Mouse (Mus musculus): ENCODE measurements around the gene Fbn1. TPM values are rescaled to one million over a fixed set of nuclear protein-coding genes. Genes with fewer than 3 reads are reported as not detected.

Gene Fbn1
- total RNA-seq, 2 experiments from 2014 or later = 12.8 to 35.3 TPM

DNA sequence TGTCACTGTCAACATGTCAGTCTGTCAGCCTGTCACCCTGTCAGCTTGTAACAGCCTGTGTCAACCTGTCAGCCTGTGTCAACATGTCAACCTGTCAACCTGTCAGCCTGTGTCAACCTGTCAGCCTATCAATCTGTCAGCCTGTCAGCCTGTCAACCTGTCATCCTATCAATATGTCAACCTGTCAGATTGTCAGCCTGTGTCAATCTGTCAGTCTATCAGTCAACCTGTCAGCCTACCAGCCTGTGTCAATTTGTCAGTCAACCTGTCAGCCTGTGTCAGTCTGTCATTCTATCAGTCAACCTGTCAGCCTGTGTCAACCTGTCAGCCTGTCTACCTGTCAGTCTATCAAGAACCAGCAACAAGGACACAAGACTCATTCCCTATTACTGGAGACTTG is 6.3 kb downstream of the Fbn1 start:
- no peak for DNase-seq (ENCODE audit: low spot score in 2 of 2)

DNA sequence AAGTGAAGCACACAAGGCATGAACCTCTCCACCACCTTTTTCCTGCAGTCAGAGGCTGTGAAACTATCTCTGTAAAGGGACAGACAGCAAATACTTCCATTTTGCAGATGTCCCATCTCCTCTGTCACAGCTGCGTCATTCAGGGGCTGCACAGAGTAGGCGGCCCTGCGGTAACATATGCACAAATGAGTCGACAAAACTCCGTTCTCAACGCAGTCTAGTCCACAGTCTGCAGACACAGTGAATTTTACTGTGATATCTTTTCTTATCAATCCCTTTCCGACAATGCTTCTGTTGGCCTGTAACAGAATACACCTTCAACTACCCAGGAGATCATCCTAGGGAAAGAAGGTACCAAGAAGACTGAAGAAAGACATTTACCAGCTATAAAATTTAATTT is 9.6 kb downstream of the Fbn1 start:
- no peak for DNase-seq (ENCODE audit: low spot score in 2 of 2)

DNA sequence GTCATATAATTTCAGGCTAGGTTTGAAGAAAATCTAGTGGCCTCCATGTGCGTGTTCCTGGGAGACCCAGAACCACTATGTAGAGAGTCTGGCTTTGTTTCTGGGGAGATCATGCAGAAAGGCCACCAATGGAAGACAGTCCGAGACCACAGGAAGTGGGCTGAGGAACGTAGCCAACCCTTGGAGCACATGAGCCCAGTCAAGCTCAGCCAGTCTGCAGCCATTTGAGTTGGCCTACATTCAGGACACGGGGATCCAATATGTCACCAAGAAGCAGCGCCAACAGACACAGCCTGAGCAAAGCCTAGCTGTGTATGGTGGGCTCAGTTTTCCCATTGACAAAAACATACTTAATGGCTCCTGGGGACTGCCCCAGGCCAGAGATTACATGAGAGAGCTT is 11.1 kb downstream of the Fbn1 start:
- no peak for DNase-seq (ENCODE audit: low spot score in 2 of 2)

DNA sequence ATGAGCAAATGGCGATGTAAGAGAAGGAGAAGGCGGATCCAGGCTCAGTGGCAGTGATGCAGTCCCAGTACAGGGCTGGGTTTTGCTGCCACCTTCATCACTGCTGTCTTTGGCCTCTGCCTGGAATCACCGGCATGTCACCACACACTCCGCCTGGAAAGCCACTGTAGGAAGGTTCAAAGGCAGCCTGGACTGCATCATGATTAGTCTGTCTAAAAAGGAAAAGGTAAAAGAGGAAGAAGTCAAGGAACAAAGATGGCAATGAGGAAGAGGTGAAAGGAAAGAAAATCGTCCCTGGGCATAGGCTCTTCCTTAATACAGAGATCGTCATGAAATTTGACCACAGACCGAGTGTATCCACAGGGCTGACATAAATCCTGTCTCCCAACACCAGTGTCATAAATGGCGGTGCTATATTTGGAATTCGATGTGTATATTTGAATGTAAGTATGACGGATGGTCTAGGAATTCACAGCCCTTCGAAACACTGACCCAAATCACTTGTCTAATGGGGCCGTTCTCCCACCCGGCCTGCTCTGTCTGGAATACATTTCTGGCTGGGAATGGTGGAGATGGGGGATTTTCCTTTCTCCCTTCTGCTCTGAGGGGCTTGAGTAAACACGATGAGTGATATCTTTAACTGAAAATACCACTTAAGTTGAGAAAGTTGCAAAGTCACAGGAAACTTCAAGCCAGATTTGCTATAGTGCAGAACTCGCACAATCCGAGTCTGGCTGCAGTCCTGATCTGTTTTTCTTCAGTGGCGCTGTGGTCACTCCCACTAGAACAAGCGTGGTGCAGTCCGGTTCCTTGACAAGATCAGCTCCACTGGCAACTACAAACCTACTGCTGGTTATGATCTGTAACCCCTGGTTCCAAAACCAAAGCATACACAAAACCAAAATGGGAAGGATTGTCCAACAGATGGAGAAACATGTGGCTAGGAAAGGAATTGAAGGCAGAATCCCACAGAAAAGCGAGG is 12.7 kb downstream of the Fbn1 start:
- no peak for DNase-seq (ENCODE audit: low spot score in 2 of 2)

DNA sequence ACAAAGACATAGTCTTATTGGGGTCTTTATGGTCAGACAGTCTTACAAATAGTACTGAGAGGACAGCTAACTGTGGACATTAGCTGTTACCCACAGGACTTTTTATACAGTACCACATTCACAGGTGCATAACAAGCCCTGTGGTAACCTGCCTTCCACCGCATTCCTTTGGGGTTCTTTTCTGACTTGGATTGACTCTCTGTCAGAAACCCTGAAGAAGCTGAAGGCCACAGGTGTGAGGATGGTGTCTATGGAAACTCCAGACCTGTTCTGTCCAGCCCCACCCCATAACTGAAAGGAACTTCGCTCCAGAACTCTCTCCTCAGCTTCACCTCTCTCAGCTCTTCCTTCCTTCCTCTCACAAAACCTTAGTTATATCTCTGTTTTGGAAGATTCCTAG is 13.5 kb downstream of the Fbn1 start:
- DNase-seq (ENCODE audit: low spot score in 2 of 2) = no peak

DNA sequence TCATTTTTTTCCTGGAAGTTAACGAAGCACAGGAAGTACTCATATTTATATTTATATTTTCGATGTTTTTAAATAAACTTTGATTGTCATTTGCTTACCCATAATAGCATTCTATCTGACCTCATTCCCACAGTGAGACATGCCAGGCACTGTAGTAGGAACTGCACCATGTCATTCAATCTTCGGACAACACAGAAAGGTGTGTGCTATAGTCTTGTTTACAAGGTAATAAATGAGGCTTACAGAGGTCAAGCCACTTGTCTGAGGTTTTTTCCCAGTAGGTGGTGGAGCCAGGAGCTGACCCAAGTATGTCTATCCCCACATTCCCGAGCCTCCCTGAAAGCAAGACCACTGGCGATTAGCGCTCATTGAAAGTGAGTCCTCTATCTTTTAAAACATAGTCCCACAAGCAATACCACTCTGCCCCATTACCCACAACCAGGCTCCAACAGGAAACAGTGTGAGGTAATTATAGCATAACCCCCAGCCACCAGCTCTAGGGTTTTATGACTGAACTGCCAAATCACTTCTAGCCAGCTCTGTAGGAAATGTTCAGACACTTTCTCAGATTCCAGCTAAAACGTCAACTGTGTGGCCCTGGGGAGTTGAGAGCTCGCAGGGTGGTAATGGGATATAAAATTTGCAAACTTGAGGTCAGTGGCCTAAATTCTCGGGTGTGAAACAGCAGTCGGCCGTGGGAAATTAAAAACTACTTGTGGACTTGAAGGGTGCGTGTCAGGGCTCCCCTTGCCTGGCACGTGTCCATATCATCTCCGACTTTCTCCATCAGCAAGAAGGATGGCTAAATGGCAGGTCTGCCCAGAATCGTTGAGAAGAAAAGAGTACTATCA is 15.5 kb downstream of the Fbn1 start:
- no peak for DNase-seq (ENCODE audit: low spot score in 2 of 2)

DNA sequence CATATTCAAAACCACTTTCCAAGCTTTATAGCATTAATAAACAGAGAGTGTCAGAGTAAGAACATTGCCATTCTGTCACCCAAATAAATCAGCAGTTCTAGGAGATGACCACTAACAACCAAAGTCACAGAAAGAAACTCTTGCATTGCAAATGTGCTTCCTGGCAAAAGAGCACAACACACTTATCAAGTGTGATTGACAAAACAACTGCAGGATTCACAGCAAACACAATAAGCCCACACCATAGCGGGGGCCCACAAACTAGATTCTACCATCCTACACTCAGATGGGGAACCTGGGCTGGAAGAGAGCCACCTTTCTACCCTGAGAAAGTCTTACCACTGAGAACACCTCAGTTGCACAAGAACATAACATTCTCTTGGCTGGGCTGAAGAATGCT is 17.8 kb downstream of the Fbn1 start:
- no peak for DNase-seq (ENCODE audit: low spot score in 2 of 2)

DNA sequence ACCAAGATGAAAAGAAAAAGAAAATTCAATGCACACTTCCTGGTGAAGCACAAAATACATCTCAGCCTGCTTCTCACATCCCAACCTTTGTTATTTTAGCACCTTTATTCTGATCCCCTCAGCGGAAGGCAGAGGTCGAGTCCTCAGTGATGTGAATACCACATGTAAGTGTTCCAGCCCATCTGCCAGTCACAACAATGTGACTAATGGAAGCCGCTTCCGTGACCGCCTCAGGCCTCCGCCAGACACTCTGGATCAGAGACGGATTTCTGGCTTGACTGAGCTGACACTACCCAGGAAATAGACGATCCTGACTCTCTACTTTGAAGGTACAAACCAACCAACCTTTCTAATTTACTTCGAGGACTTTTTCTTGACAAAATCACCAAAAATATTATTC is 22.9 kb downstream of the Fbn1 start:
- DNase-seq (ENCODE audit: low spot score in 2 of 2) = no peak

DNA sequence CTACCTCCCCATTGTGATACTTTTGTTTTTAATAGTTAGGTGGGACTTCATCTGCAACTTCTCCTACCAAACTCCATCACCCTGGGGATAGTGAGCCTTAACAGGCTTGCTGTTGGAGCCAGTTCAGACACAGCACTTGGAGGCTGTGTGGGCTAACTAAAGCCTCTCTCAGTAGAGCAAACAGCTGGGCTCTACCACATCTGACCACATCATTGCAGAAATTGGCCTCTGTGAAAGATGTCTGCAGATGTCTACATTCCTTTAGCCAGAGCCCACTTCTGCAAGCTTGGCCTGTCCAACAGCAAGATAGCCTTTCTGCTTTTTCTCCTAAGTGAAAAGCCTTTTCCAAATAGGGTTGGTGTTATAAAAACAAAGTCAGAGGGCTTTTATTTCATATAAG is 23.6 kb downstream of the Fbn1 start:
- DNase-seq (ENCODE audit: low spot score in 2 of 2) = no peak

DNA sequence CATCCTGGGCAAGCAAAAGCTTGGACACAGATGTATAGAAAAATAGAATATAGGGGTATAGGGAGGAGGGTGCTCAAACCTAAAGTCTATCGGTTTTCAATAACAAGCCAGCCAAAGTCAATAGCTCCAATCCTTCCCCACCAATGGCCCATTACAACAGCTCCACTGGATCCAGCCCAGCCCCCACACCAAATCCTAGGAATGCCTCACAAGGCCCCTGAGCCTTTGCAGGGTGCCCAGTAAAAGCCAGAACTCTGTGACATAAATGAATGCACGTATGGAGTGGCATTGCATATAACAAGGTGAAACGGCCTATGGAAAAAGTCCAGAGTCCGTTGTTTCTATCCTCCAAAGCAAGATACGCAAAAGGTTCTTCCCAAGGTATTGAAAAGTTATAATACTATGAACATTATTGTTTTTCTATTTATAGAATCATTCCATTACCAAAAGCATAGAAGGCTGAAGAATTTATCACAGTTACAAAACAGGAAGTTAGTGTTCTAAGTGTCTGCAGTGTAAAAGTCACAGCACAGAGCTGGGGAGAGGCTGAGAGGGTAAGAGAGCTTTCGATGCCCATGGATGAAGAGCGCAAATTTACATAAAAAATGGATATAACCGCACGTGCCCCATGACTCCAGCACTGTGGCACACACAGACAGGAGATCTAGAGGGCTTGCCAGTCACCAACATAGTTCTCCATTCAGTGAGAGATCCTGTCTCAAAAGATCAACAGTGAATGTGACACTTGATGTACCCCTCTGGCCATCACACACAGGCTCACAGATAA is 26.1 kb downstream of the Fbn1 start:
- DNase-seq (ENCODE audit: low spot score in 2 of 2) = no peak

DNA sequence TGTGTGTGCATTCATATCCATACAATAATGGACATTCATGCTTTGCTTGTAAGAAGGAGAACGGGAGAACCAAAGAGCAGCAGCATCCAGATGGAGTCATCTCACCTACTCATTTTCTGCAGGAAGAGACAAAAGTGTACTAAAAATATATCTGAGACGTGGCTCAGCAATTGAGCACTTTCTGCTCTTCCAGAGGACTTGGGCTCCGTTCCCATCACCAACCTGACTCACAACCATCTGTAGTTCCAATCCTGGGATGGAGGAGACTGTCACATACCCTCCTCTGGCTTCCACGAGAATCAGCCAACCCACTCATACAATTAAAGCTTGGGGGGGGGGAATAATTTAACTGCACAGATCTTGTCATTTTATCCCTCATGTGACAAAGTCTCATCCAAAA is 26.7 kb downstream of the Fbn1 start:
- DNase-seq (ENCODE audit: low spot score in 2 of 2) = no peak

DNA sequence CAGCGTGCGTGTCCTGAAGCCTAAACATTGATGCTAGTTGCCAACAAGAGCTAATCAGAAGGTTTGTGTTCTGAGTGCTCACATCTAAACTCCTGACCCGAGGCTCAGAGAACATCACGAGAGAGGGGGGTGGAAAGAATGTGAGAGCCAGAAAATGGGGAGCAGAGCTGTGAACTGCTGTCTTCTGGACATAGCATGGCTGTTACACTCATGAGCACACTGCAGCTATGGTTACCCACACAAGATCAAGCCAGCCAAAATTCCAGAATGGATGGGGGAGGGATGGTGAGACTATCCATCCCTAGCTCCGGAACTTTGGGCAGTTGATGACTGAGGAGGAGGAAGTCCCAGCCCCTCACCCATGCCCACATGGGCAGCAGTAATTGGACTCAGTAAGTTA is 27.7 kb downstream of the Fbn1 start:
- no peak for DNase-seq (ENCODE audit: low spot score in 2 of 2)

DNA sequence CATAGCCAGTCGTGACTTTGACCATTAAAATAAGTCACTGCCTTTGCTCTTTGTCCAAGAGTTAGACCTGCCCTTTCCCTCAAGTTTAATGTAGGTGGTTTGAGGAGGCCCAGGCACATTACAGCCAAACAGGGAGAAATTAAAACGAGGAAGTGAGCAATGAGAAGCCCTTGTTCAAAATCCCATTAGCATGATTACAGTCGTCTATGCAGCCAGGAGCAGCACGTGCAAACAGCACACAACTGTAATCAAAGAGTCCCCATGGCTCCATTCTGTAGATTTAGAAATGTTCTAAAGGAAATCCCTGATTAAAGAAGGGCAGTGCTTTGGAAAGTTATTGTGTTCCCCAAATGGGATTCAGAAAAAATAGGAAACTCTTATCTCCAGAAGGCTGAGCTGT is 29.1 kb downstream of the Fbn1 start:
- no peak for DNase-seq (ENCODE audit: low spot score in 2 of 2)

DNA sequence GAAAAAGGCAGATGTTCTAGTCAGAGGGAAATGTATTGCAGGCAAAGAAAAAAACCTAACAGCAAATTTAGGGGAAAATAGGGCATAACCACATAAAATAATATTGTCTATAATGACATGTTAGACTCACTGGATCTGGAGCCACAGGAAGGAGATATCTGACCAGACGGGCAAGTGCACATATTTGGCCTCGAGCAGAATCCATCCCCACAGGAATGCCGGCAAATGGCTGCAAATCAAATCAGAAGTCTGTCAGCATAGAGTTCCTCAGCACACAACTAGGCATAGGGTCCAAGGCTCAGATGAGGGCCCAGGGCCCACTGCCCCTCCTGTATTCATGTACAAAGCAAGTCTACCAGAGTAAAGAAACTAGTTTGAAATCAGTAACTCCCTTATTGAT is 30.4 kb downstream of the Fbn1 start:
- DNase-seq (ENCODE audit: low spot score in 2 of 2) = no peak

DNA sequence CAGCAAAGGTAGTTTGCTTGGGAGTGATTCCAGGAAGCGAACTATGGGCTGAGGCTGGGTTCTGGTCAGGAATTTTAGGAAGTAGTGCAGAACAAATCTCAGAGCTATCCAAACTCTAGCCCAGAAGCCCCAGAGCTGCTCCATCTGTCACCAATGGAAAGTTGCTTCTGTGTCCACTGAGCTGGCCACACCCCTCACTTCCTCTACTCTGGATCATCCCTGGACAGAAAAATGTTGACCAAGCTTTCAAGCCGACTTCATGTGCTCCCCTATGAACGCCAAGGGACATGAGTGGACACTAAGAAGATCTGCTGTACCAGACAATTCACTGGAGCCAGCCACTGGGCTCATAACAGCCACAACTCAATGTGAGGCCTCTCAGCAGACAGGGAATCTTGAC is 31.6 kb downstream of the Fbn1 start:
- no peak for DNase-seq (ENCODE audit: low spot score in 2 of 2)

DNA sequence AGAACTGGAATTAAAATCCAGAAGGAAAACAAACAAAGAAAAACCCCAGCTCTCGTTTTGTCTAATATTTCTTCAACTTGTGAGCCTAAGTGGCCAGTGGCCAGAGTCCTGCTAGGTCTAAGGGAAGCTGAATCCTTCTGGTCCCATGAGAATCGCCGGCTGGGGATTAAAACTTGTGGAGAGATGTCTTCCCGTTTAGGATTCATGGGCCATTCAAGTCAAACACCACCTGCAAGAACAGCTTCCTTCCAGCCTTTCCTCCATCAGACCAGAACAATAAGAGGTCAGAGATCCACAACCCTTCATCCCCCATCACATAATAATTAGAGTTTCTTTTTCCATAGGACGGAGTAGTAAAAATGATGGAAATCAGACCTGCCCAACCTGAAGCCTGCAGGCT is 33.1 kb downstream of the Fbn1 start:
- no peak for DNase-seq (ENCODE audit: low spot score in 2 of 2)

DNA sequence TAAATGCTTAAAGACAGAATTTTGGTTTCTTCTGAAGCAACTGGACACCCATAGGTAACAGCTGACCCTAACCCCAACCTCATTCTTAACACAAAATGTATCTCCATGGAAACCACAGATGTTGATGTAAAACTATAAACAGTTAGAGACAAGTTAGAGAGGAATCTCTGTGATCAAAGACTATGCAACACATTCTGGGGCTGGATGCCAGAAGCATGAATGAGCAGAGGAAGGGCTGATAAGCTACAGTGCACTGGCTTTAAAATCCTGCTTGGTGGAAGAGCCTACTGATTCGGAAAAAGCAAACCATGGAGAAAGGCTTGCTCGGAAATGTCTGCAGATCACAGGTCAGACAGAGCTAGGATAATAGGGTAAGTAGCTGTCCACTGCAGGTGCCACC is 34.6 kb downstream of the Fbn1 start:
- no peak for DNase-seq (ENCODE audit: low spot score in 2 of 2)

DNA sequence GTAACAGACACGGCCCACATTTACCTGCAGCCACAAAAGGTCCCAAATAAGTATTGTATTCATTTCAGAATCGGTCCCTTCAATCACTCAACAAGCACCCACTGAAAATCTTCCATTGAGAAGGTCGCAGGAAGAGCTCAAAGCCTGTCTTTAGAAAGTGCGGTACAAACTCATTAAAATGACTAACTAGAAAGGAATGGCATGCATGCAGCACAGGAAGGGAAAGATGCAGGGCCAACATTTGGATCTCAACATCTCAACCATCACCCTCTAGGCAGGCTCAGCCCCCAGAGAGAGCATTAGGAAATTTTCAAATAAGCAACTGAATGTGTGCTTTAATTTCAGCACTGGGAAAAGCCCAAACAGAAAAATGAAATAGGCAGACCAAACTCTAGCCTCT is 36.1 kb downstream of the Fbn1 start:
- no peak for DNase-seq (ENCODE audit: low spot score in 2 of 2)

DNA sequence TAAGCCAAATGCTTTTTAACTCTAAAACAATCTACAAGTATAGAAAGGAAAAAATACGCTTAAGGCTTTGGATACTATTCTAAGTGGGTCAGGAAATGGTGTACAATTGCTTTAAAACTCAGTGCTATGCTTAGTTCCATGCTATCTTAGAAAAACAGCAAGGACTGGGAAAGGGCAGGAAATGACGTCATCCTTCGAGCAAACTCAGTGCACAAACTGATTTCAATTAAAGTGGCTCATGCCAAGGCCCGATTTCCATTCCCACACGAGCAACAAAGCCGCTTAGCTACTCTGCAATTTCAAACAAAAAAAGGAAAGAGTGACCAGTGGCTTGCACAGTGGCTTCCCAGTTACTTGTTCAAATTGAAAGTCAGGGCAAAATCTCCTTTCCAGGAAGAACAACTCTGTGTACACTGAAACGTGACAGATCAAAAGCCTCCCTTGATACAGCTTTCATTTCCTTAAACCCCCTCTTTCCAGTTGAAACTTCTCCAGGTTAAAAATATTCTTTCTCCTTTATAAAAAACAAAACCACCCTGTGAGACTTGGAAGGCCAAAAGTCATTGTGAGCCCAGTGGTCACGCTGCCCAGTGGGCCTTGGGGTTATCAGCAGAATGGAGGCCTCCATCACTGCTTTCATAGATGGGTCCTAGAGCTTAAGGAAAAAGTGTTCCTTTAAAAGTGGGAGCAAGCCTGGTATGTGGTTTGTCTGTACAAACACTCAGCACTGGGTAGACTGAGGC is 37.1 kb downstream of the Fbn1 start:
- no peak for DNase-seq (ENCODE audit: low spot score in 2 of 2)

DNA sequence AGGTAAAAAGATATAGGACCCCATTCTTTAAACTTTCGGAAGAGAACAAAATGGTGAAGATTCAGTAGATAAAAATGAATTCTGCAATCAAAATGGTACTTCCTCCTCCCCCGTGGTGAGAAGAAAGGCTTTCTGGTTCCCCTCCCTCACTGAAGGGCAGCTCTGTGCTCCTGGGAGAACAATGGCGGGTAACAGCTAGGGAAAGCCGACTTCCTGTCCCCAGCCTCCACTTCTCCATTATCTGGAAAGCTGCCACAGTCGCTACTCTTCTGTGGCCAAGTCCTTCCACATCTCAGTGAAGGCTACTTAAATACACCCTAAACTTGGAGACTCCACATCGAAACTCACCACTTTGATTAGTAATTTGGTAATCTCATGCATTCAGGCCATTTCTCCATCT is 43.8 kb downstream of the Fbn1 start:
- no peak for DNase-seq (ENCODE audit: low spot score in 2 of 2)

DNA sequence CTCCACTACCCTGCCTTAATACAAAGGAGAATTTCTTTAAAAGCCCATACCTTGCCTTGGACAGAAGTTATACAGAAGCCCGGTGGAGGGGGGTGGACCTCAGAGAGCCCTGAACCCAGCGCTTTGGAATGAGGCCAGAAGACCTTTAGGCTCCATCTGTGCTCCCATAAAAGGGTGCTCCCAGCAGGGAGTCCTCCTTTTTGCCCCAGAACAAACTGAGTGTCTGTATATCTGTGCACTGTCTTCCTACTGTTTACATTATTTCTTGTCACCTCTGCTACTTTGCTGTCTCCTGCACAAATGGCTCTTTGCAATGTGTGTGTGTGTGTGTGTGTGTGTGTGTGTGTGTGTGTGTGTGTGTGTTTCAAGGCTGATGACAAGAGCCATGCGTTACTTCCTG is 48.7 kb downstream of the Fbn1 start:
- no peak for DNase-seq (ENCODE audit: low spot score in 2 of 2)
